Mouse (Mus musculus) adrenal gland (tissue): ENCODE results near the gene Wfdc21.

Experiments used
- intact Hi-C: fragments of 180-260 bp; cut with DNase I; formaldehyde crosslinking; loops from one replicate; pipeline ENCODE4 v1.15.1; 2025

Wfdc21 gene

GRCm38 (mm10) chr11:83796112-83796511 is 49.4 kb downstream of the Wfdc21 start:
- intact Hi-C loops = no loop called here

DNA sequence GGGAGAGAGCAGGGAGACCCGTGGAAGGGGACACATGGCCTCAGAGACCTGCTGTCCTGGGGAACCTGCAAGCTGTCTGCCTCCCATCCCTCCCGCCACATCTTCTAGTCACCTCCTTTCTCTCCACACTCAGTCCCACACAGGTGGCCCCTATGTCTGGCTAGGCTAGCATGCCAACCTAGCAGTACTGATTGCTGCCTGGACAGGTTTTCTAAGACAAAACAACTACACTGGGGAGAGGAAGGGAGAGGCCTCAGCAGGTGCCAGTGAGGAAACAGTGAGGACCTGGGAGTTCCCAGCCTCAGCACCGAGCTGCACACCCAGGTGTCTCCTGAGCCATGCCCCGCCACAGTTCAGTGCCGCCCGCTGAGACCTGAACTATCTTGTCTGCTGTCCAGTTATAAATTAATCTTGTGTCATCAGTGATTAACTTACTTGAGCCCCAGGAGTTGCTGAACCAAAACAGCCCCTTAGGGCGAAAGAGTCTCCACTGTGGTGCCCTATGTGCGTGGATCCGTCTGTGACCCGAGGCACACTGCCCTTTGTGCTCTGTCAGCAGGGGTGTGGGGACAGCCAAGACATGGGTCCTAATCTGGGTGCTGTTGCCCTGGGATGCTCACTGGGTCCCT is 50.4 kb downstream of the Wfdc21 start:
- intact Hi-C loops = no loop called here

DNA sequence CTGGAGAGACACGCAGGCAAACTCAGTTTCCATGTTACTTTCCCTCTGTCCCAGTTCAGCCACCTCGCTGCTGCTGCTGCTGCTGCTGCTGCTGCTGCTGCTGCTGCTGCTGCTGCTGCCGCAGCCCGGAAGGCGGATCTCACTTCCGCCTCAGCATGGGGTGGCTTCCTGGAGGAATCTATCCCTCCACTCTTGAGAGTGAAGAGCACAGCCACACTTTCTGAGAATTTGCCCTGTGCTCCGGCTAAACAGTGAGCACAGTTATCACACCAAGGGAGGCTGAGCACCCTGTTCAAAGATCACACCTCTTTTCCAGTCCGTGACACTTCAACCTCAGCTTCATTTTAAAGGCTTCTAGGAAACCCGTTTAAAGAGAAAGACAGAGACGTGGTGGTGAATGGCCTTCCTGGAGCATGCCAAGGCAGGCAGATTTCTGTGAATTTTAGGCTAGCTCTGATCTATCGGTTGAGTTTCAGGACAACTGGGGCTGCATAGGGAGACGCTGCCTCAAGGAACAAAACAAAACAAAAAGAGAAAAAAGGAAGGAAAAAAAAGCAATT is 53.2 kb downstream of the Wfdc21 start:
- intact Hi-C loops = no loop called here

DNA sequence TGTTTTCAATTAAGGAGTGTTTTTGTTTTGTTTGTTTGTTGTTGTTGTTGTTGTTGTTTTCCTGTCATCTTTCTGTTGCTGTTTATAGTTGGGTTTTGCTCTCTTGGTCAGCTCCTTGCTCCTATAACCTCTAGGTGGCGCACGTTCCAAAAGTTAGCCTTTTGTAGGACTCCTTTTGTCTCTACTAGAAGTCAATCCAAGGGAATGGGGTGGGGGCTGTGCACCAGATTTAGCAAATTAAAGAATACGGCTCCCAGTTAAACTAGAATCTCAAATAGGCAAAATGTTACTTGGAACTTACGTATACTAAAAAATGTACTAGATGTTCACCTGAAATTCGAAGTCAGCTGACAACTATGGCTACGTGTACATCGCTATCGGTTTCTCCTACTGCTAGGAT is 55.4 kb downstream of the Wfdc21 start:
- intact Hi-C loops = no loop called here
